Mouse (Mus musculus) kidney, adult 2 months (tissue): ENCODE results near the gene Ngly1. TPM values are rescaled to one million over a fixed set of nuclear protein-coding genes. Genes with fewer than 3 reads are reported as not detected.

ENCODE experiments used
- DNase-seq: peaks from one replicate; pipeline ENCODE4 v3.0.0; 2021
- H3K27ac ChIP-seq: fragments of 200-500 bp; 2 replicates; pipeline ENCODE4 v1.5.1; 2012; ENCODE audit warnings: low read depth, low read length, control low read depth, inconsistent platforms; ENCODE audit not compliant: insufficient read depth
- H3K27me3 ChIP-seq: fragments of 200-500 bp; replicated peaks from 2 replicates; pipeline ENCODE4 v1.6.1; 2012; ENCODE audit warnings: mild to moderate bottlenecking, moderate library complexity, low read length, inconsistent platforms; ENCODE audit not compliant: control insufficient read depth, insufficient read depth
- H3K36me3 ChIP-seq: fragments of 200-500 bp; 2 replicates; pipeline ENCODE4 v1.6.1; 2012; ENCODE audit warnings: mild to moderate bottlenecking, moderate library complexity, low read length, inconsistent platforms; ENCODE audit not compliant: control insufficient read depth, insufficient read depth
- H3K4me1 ChIP-seq: fragments of 200-500 bp; 2 replicates; pipeline ENCODE4 v1.6.1; 2011; ENCODE audit warnings: low read length; ENCODE audit not compliant: control insufficient read depth, insufficient read depth
- H3K4me3 ChIP-seq: fragments of 200-500 bp; 2 replicates; pipeline ENCODE4 v1.5.1; 2011; ENCODE audit warnings: mild to moderate bottlenecking, low read depth, low read length, control low read depth; ENCODE audit not compliant: insufficient read depth
- CTCF ChIP-seq: fragments of 200-500 bp; conservative IDR thresholded peaks from 2 replicates; pipeline ENCODE4 v1.5.1; 2011; ENCODE audit warnings: low read depth, mild to moderate bottlenecking, control low read depth, low read length, moderate library complexity, mixed read lengths; ENCODE audit not compliant: insufficient read depth, insufficient read length
- POLR2A ChIP-seq: fragments of 200-500 bp; IDR thresholded peaks from one replicate; pipeline ENCODE4 v1.6.1; 2011; ENCODE audit warnings: low read depth, low read length, control low read depth
- WGBS: fragments of 180-500 bp; shearing (Covaris S2); methylation state at CpG from one replicate; pipeline ENCODE4 v1.1.7; 2018; 5-methylcytosine and 5-hydroxymethylcytosine counted together
- polyA plus RNA-seq: library from polyadenylated mRNA; depleted of rRNA; stranded (reverse); fragments of >200 nt; gene quantifications from 2 replicates; pipeline ENCODE4 v1.2.3, GENCODE M21; 2012

Gene Ngly1
- polyA plus RNA-seq, 1 experiment: 40.2 TPM

GRCm38 (mm10) chr14:16230581-16230980 lies 18.5 kb upstream of the Ngly1 start:
- H3K36me3 ChIP-seq: no peaks in the 10 kb centered on the region
- no peak overlapping the region for H3K4me3 ChIP-seq
- H3K27ac ChIP-seq: no peak overlapping the region
- no peaks in the 10 kb centered on the region for H3K27me3 ChIP-seq
- no peak for DNase-seq
- H3K4me1 ChIP-seq: no peaks in the 10 kb centered on the region
- no peak for TF ChIP-seq CTCF
- no peak for TF ChIP-seq POLR2A

- TF ChIP-seq CTCF: no peak
- TF ChIP-seq POLR2A: no peak
- DNase-seq: no peak
- no peaks in the 10 kb centered on the region for H3K4me1 ChIP-seq
- H3K27ac ChIP-seq: no peak overlapping the region
- H3K27me3 ChIP-seq: no peaks in the 10 kb centered on the region
- no peak overlapping the region for H3K4me3 ChIP-seq
- H3K36me3 ChIP-seq: no peaks in the 10 kb centered on the region
- WGBS: 51% methylated on average over 1 of the region's 1 CpGs
Observed at GRCm38 (mm10) chr14:16233515-16233914, 15.6 kb upstream of the Ngly1 start.

DNA sequence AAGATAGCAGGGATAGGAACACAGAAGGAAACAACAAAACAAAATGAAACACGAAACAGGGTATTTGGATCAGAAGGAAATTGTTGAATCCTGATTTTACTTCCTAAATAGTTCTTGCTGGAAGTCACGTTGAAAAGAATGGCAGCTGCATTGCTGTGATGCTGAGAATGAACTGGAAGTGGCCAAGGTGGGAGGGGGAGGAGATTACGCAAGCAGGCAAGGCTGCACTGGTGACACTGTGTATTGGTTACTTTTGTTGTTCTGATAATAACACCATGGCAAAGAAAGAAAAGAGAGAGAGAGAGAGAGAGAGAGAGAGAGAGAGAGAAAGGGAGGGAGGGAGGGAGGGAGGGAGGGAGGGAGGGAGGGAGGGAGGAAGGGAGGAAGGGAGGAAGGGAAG lies 12.6 kb upstream of the Ngly1 start:
- no peaks in the 10 kb centered on the region for H3K4me1 ChIP-seq
- no peak overlapping the region for H3K27ac ChIP-seq
- no peak for TF ChIP-seq CTCF
- TF ChIP-seq POLR2A: no peak
- 67% methylated on average over 3 of the region's 3 CpGs for WGBS
- H3K36me3 ChIP-seq: no peaks in the 10 kb centered on the region; the same call in 1 of the 2 replicates
- DNase-seq: no peak
- H3K27me3 ChIP-seq: no peaks in the 10 kb centered on the region
- H3K4me3 ChIP-seq: no peak overlapping the region

DNA sequence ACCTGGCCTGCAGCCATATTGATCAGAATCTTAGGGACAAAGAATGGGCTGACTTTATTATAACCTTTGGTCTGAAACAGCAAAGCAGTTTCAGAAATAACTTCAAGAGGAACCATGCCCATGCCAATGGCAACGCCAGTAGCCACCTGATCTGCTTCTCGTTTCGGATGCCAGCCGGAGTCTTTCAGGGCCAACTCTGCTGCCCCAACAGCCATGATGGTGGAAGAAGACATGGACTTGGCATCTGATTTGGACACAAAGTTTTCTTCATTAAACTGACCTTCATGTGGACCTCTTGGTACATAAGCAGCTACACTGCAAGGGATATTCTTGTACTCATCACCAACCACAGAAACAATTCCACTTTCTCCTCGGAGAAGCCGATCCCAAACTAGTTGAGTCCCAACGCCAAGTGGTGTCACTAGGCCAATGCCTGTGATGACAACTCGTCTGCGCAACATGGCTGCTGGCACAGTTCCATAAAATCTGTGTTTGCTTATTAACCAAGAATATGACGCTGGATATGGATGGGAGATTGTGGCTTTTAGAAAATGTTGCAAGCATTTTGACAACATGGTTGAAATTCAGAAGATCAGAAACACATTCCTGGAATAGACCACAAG lies 6.8 kb upstream of the Ngly1 start:
- WGBS: 91% methylated on average over 10 of the region's 10 CpGs
- no peak overlapping the region for H3K4me3 ChIP-seq
- H3K27me3 ChIP-seq: no peaks in the 10 kb centered on the region
- peaks cover 2% of the 10 kb centered on the region; the same call in 1 of the 2 replicates for H3K4me1 ChIP-seq
- H3K36me3 ChIP-seq: no peaks in the 10 kb centered on the region; the same call in 1 of the 2 replicates
- TF ChIP-seq CTCF (no peak), POLR2A (no peak)
- no peak overlapping the region for H3K27ac ChIP-seq
- peak; percentile 15 for DNase-seq

DNA sequence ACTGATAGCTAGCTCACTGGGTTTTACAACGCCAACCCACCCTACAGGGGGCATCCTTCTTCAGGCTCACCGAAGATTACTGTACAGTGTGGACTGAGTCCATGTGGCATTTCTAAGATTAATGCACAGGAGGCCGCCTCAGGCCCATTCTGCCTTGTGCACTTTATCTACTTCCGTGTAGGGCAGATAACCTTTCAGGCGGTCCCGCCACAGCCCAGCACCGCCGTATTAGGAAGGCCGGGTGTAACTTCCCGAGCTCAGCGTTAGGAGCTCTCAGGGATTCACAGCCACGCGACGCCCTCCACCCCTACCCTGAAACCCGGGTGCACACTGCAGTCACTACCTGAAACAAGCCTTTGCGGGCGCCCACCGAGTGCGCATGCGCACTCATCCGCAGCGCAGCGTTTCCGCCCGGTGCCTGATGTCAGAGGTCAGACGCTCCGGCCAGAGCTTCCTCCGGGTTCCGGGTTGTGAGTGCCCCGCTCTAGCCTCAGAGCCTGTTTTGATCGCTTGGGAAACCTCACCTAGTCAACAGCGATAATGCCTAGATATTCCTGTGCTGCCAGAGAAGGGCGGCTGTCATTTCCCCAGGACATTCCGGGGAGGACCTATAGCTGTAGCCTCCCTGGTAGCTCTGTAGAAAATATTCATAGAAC lies 6.0 kb upstream of the Ngly1 start:
- H3K27ac ChIP-seq: peak overlapping the region; percentile 96
- H3K4me1 ChIP-seq: peaks cover 3% of the 10 kb centered on the region; the same call in 1 of the 2 replicates
- H3K27me3 ChIP-seq: no peaks in the 10 kb centered on the region
- peak overlapping the region; percentile 82 for H3K4me3 ChIP-seq
- peak; percentile 95 for DNase-seq
- no peak for TF ChIP-seq CTCF
- peak; percentile 13 for TF ChIP-seq POLR2A
- 2% methylated on average over 34 of the region's 34 CpGs for WGBS
- no peaks in the 10 kb centered on the region; the same call in 1 of the 2 replicates for H3K36me3 ChIP-seq

DNA sequence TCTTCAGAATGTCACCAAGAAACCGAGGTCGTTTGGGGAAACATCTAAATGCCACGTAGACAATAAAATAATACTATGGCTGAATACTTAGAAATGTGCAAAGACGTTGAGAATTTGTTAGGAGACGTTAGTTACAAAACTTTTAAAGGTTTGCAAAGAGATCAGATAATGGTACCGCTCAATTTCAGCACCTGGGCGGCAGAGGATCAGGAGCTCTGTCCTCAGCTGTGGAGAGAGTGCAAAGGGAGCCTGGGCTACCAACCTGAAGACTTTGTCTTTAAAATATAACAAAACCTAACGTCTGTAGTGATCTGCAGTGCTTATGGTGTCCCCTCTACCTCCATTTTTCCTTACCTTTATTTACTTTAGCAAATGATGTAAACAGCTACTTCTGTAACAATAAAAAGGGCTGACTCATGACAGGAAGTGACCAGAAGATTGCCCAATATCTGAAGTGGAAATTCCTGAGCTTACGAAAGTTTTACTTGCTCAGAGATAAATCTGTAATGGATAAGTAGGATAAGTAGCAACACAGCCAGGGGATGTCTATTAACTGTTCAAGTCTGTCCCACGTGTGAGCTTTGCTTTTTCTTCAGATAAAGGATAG lies 5.4 kb upstream of the Ngly1 start:
- Histone ChIP-seq H3K27ac (peak overlapping the region; percentile 96), H3K36me3 (no peaks in the 10 kb centered on the region; the same call in 1 of the 2 replicates), H3K27me3 (no peaks in the 10 kb centered on the region), H3K4me1 (peaks cover 3% of the 10 kb centered on the region; the same call in 1 of the 2 replicates), H3K4me3 (peak overlapping the region; percentile 82)
- TF ChIP-seq CTCF: no peak
- no peak for TF ChIP-seq POLR2A
- peak; percentile 65 for DNase-seq
- WGBS: 10% methylated on average over 10 of the region's 10 CpGs

DNA sequence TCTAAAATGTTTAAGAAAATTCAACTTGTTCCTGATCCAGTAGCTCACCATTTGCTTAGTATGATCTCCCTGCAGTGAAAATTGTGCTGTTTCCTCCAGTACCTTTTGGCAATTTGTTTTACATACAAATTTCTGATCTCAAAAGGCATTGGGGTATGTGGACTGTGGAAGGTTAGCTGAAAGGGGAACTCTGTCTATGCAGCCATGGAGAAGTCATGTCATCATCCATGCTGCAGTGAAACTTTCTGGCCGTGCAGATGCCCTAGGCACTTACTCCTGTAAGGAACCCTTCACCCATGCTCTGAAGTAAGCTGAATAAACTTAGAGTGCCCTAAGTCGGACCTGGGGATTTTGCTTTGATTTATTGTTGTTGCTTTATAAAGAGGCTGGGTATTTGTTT lies 4.7 kb upstream of the Ngly1 start:
- no peak overlapping the region for H3K4me3 ChIP-seq
- peaks cover 3% of the 10 kb centered on the region; the same call in 1 of the 2 replicates for H3K4me1 ChIP-seq
- TF ChIP-seq CTCF: no peak
- no peak for TF ChIP-seq POLR2A
- no peak for DNase-seq
- H3K27ac ChIP-seq: no peak overlapping the region
- no peaks in the 10 kb centered on the region; the same call in 1 of the 2 replicates for H3K36me3 ChIP-seq
- 66% methylated on average over 2 of the region's 2 CpGs for WGBS
- no peaks in the 10 kb centered on the region for H3K27me3 ChIP-seq
